Comparison of ENCODE assay signal across 12 mouse cellular contexts in the genomic region with DNA sequence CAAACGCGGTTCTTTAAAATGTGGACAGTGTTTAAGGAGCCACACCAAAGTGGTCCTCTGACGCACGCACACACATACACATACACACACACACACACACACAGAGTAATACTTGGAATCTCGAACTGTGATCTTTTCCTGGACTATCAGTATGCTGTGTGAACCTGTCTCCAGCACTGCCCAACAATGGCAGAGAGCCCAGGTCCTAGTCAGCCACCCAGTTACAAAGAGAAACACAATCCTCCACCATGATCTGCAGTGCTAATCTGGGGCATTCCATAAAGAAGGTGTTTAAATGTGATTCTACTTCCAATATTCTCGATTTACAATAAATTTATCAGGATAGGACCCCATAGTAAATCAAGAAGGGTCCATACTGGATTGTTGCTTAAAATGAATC.
"Had no signal": no experiment of that assay in that cellular context is flagged by ENCODE, and none has a peak within 500 bp of the region (broad histone marks: within the 10 kb centered on the region; RNA-seq: fewer than 3 reads in every experiment).

No protein-coding gene starts in this region.

- DNase-seq: retina, postnatal 1 day; right cerebral cortex, adult 18-20 months; right cerebral cortex, postnatal 14 days; right cerebral cortex, postnatal 25 days; right cerebral cortex, postnatal 4 days; spleen, adult 18-20 months; thymus, adult 18-20 months; thymus, adult 2 months; thymus, postnatal 14 days; thymus, postnatal 25 days; thymus, postnatal 36 days; thymus, postnatal 4 days had no signal
